Mouse (Mus musculus): ENCODE results near the gene Txnrd2. TPM values are rescaled to one million over a fixed set of nuclear protein-coding genes. Genes with fewer than 3 reads are reported as not detected.

The Txnrd2 gene
- total RNA-seq, 4 experiments from 2014 or later = 19.4 to 24.4 (median 21.0) TPM

DNA sequence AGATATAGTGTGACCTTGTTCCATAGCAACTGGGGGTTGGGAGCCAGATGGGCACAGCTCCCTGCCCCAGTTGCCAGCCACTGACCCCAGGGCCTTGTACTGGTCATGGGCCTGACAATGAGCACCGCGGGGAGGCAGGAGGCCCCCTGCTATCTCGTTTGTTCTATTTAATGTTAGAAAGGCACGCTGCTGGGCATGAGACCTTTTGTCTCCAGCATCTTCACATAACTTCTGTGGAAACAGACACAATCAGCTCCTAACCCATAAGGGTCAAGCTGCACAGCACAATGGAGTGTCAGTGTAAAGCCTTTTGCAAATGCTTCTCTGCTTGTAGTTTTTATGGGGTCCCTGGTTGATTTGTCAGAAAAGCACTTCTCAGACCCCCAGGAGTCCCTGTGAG lies 58.2 kb downstream of the Txnrd2 start:
- DNase-seq (ENCODE audit: low spot score in 2 of 2) = no peak

DNA sequence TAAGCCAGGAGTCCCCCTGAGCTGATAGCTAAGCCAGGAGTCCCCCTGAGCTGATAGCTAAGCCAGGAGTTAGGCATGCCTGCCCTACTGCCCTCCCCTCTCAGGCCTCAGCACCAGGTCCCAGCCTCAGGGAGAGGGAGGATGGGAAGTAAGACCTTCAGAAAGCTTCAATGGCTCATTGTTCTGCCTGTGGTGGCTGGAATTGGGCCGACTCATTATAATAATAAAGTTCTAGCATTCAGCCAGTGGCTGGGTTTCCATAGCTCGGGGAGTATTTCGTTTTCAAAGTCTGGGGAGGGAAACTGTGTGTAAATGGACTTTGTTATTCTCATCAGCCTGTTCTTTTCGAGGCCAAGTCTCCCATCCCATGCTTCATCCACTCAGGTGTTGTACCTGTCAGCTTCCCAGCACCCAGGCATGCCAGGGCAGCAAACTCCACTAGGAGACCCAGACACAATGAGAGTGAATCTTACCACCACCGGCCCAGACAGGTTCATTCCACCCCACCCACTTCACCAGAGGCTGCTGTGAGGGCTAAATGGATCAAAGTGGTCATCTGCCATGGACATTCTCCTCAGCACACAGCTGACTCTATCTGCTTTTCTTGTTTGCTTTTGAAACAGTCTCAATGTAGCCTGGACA lies 58.7 kb downstream of the Txnrd2 start:
- no peak for DNase-seq (ENCODE audit: low spot score in 2 of 2)

DNA sequence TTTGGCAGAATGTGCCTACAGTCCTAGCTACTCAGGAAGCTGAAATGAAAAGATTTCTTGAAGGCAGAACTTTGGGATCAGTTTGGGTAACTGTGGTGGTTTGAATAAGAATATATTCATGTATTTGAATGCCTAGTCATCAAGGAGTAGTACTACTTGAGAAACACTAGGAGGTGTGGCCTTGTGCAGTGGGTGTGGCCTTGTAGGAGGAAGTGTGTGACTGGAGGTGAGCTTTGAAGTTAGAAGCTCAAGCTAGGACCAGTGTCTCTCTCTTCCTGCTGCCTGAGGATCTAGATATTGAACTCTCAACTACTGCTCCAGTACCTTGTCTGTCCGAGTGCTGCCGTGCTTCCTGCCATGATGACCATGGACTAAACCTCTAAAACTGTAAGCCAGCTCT lies 59.9 kb downstream of the Txnrd2 start:
- DNase-seq (ENCODE audit: low spot score in 2 of 2) = no peak

DNA sequence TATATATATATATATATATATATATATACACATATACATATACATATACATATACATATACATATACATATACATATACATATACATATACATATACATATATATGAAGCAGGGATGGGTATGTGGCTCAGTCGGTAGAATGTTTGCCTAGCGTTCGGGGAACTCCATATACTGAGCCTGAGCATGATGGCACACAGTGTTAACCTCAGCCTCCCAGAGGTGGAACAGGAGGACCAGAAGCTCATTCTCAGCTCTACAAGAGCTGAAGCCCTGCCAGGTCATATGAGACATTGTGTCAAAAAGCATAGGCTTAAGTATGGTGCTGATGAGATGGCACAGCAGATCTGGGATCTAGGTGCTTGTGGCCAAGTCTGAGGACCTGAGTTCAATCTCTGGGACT lies 64.1 kb downstream of the Txnrd2 start:
- DNase-seq (ENCODE audit: low spot score in 2 of 2) = no peak

DNA sequence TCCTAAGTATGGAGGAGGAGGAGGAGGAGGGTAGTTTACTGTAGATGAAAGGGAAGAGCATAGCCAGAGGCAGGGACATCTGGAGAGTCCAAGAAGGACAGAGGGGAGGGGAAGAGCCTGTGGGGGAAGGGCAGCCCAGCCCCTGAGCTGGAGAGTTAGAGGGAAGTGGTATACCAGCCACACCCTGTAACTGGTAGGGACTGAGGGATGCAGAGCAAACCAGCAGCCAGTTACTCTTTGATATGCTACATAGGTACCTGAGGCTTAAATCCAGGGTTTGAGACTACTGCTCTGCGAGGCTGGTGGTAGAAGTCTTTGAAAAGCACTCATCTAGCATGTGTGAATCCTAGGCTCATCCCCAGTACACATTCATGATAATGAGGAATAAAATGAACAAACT lies 64.7 kb downstream of the Txnrd2 start:
- no peak for DNase-seq (ENCODE audit: low spot score in 2 of 2)

DNA sequence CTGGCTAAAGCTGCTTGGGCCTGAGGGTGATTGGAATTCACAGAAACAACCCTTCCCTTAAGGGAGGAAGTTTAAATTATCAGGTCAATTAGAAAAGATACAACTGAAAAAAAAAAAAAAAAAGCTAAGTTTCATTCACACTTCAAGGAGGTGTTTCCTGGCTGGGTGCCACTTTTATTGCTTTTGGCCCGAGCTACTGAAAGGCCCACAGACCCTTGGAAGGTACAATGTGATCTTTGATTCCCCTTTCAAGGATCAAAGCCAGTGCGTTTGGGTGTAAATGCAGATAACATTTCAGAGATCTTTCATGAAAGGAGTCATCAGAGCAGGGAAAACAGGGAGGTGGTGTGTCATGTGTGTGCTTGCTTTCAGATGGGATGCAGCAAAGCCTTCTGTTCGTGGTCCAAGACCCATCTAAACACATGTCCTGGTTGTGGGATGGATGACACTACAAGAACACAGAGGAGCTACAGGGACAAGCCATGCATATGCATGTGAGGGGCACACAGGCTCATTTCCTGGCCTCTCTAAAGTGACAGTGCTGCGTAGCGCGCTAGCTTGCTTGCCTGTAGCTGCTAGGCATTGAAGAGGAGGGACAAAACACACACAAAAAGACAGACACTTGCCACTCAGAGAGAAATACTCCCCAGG lies 71.8 kb downstream of the Txnrd2 start:
- DNase-seq (ENCODE audit: low spot score in 2 of 2) = peak in 1 of 2 experiments; percentile 30

DNA sequence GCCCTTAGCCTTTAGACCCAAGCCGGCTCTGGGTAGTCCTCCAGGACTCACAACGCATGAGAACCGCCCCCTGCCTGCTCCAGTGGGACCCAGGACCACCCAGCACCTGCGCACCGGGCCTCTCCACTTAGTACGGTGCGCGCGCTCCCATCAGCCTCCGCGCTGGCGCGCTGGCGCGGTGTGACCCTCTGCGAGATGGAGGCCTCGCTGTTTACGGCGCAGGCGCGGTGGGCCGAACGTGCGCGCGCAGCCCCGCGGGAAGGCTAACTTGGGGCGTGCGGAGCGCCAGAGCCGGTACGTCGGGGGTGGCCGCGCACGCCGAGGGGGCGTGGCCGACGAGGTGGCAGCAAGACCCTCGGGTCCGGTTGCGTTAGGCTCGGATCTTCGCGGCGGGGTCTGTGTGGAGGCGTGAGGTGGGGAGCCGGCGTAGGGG lies 72.4 kb downstream of the Txnrd2 start, which contains the start of the genes Gnb1l and Rtl10:
Gnb1l (plus strand) TSS at position 156 of the 433 bp plus-strand sequence.
Rtl10 (plus strand) TSS at position 344 of the 433 bp plus-strand sequence.
- DNase-seq (ENCODE audit: low spot score in 2 of 2) = peak; percentile 83 to 93

DNA sequence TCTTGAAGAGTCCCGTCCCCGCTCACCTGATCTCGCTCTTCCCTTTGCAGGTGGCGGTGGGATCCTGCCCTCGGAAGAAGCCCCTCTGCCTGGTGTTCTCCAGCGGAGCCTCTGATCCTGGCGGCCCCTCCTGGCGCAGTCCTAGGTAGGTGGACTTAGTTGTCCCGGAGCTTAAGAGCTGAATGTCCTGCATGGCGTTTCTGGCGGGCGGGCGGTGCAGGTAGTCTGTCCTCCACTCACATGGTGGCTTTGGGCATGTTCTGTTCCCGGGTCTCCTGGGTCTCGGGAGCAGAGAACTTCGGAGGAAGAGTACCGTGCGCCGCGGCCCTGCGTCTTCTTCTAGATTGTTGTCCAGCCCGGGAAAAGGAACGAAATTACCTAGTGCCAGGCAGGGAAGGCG lies 72.8 kb downstream of the Txnrd2 start:
- DNase-seq (ENCODE audit: low spot score in 2 of 2) = peak in 1 of 2 experiments; percentile 30

DNA sequence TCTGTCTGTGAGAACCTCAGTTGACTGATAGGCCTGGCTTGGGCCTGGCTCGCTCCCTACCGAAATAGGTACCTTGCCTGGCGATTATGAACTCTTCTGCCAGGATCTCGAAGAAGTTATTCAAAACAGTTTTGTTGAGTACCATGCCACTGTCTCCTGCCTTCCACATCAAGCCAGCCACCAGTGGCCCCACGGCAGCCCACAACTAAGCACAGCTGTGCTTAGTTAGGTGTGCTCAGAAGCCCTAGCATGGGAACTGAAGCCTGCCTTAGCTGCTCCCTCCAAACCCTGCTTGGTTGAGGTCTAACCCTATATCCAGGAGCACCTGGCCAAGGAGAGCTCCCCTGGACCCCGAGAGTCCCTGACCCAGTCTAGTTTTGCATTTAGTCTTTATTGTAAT lies 75.3 kb downstream of the Txnrd2 start:
- no peak for DNase-seq (ENCODE audit: low spot score in 2 of 2)

DNA sequence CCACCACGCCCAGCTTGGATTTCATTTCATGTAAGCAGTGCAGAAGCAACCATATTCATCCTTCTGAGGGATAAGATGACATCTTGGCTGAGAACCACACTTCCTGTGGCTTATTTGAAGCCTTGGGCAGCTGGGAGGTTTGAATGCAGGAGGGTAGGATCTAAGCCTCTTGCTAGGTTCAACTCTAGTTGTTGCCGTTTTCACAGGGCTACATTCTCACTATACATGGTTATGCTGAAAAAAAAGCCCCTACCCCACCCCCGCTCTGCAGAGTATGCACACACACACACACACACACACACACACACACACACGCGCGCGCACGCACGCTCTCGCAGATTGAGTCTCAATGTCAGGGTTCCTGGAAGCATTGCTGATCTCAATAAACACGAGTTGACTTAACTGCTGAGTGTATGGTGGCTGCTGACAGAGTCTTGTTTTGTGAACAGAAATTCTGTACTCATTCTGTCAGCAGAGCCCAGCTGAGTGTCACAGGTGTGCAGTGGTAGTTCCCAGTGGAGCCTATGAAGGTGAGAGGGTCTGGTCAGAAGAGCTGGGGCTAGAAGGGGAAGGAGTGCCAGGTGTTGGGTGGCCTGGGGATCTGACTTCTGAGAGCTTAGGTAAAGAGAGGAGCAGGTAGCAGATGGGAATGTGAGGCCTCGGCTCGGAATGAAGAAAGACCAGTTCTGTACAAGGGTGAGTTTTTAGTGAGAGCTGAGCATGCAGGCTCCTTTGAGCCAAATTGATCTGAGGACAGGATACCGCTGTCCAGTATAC lies 77.6 kb downstream of the Txnrd2 start:
- DNase-seq (ENCODE audit: low spot score in 2 of 2) = no peak

DNA sequence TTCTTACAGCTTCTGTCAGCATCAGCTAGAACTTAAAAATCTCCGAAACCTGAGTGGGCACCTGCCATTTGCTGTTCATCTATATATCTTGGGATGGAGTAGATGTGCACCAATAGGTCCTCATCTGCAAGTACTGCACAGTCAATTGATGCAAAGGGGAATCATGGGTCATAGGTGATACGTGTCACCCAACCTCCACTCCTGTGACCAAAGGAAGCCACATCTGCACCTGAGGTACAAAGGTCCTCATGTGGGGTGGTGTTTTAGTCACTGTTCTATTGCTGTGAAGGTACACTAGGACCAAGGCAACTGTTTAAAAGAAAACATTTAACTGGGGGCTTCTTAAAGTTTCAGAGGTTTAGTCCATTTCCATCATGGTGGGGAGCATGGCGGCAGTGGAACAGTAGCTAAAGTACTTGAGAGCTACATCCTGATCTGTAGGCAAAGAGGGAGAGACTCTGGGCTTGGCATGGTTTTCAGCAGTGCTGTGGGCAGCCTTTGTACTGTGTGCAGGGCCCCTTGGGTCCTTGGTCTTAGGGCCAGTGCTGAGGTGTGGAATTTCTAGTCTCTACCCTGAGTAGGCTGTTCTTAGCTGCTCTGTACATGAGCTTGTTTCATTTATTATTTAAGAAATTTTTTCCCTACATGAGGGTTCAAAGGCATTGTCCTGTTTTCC lies 80.5 kb downstream of the Txnrd2 start:
- no peak for DNase-seq (ENCODE audit: low spot score in 2 of 2)

DNA sequence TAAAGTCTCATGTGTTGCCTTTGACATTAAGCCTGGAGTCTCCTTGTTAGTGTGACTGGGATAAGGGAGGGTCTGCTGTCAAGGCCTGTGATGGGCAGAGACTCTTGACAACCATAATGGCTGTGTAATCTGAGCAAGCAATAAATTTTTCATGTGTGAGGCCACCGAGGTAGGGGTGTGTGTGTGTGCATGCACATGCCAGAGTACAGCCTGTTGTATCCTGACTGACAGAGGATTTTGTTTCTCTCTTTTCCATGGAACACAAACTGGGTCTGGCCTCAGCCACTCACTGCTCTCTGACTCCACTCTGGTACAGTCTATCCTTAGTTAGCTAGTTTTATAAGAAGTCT lies 81.0 kb downstream of the Txnrd2 start:
- no peak for DNase-seq (ENCODE audit: low spot score in 2 of 2)

DNA sequence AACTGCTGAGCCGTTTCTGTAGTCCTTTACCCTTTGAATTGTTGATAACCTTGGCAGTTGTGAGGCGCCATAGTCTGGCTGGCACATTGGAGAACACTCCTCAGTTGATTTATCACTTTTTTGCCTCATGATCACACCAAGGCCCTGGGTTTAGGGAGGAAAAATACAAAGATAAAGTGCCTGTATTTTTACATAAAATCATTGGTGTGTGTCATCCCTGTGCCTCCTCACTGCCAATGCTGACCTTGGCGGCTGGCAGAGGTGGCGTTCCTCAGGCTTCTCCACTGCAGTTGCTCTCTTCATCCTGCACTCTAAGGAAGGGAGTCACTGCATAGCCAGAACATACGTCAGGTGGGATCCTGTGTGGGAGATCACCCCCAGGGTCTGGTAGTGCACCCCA lies 85.6 kb downstream of the Txnrd2 start:
- no peak for DNase-seq (ENCODE audit: low spot score in 2 of 2)

DNA sequence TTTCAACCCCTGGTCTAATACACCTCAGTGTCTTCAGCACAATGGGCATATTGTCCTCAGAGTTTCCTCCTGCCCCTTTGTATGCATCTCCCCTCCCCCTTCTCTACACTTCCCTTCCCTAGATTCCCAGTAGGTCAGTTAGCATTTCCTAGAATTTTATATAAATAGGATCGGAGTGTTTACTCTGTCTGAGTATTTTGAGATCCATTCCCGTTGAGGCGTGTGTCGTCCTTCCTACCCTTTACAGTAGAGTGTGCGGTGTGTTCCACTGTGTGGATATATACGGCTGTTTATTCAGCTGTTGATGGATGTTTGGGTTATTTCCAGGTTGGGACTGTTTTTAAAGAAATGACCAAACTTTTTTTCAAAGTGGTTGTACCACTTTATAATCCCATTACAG lies 87.3 kb downstream of the Txnrd2 start:
- no peak for DNase-seq (ENCODE audit: low spot score in 2 of 2)

DNA sequence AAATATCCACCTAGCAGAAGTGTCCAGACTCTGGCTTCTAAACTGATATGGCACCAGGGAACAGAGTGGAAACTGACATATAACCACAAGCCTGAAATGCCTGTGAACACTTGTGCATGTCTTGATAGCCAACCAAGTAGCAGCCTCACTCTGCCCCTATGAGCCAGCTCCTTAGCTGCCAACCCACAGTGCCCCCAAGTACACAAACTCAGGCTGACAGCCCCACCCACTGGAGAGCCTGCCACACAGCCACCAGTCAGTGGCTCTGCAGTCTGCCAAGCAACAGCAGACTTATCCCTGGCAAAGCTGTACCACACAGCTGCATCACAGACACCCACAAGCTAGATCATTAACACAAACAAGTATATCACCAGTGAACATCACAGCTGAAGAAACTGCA lies 91.9 kb downstream of the Txnrd2 start:
- peak; percentile 42 to 51 for DNase-seq (ENCODE audit: low spot score in 2 of 2)

DNA sequence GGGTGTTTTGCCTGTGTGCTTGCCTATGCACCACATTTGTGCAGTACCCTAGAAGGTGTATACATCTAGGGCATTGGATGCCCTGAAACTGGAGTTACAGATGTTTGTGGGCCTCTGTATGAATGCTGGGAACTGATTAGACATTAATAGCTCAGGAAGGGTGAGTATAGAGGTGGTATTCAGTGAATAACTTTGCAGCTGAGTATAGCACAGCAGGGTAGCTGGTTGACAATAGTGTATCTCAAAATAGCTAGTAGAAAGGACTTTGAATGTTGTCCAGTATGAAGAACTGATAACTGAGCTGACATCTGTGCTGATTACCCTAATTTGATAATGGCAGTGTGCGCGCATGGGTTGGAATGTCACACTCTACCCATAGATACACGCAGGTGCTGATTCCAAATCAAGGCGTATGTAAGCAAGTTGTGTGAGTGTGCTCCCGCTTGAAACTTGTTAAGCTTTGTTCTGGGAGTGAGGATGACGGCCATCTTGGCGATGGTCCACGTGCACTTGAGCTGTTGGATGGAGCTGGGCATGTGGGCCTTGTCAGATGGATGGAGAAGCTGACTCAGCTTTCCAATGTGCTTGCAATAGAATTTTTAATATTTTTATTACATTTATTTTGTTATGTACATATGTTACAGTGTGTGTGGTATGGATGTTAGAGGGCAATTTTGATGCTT lies 97.5 kb downstream of the Txnrd2 start:
- DNase-seq (ENCODE audit: low spot score in 2 of 2) = no peak

DNA sequence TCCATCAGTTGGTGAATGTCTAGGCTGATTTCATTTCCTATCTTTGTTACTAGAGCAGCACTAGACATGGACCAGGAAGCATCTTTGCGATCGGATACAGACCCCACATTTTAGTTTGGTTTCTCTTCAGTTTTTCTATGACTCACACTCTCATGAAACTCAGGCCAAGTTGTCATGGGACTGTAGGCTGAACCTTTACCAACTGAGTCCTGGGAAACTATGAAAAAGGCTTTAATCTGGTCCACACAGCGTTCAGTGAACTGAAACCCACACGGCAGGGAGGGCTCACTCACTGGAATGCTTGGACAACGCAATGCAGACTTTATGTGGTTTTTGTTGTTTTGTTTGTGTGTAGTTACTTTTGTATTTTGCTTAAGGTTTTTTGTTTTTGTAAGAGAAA lies 102.5 kb downstream of the Txnrd2 start:
- no peak for DNase-seq (ENCODE audit: low spot score in 2 of 2)
